Mouse (Mus musculus) small intestine, adult 2 months (tissue): ENCODE data around the gene March1.

ENCODE experiments used
- CTCF ChIP-seq: fragments of 200-500 bp; IDR thresholded peaks from 2 replicates; pipeline ENCODE4 v1.5.1; 2012; ENCODE audit warnings: low read depth, mild to moderate bottlenecking, control low read depth, inconsistent platforms, low read length, moderate library complexity, mixed read lengths; ENCODE audit not compliant: insufficient replicate concordance, insufficient read length; ENCODE audit errors: extremely low read depth
- POLR2A ChIP-seq: fragments of 200-500 bp; IDR thresholded peaks from 2 replicates; pipeline ENCODE4 v1.6.1; 2012; ENCODE audit warnings: low read depth, mild to moderate bottlenecking, control low read depth, inconsistent platforms, low read length, moderate library complexity

GRCm38 (mm10) chr8:66383694-66384373, 766.1 kb downstream of the March1 start:
- no peak for TF ChIP-seq CTCF
- TF ChIP-seq POLR2A = no peak
